Mouse (Mus musculus) monocyte, adult 2 months (primary cell): ENCODE results near the gene Rps6kc1.
A peak's percentile ranks its signal among the peaks of the same experiment; 100 is the strongest.
"Not testable (repeated sequence)": the region's sequence is repeated elsewhere in the genome, so short reads cannot be mapped to it uniquely, and the experiment has no call there.

Experiments
- DNase-seq, 2 experiments: peaks; one replicate each; pipeline ENCODE4 v3.0.0; 2022; ENCODE audit warnings: low spot score in 2 of 2, low read depth in 1 of 2

Gene Rps6kc1

DNA sequence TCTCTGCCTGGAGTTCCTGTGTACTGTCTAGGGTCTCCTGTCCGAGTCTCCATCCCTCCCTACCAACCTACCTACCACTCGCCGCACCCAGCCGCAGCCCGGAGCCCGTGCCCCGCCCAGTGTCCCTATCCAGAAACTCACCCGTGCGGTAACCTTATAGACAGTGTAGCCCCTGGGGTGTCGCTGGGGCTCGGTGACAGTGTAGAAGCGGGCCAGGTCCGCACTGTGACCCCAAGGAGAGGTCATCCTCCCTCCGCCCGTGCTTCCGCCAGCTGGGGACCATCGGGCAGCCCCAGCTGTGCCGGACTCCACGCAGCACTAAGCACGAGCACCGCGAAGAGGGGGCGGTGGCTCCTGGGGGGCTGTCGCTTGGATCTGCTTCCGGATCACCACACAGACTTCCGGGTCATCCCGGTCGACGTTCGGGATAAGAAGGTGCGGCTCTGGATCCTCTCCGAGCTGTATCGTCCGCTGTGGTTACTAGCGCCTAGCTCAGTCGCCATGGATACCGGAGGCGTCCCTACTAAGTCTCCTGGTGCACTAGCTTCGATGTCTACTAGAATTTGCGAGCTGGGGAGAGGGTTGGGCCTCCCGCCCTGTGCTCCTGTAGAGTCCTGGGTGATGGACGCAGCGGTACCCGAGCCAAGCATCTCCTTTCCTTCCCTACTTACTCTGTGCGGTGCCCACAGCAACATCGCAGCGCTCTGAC, at the start of gene Rps6kc1:
Gene Rps6kc1 (minus strand): TSS at position 356 of the 709 bp plus-strand sequence.
- peak in 1 of 2 experiments; percentile 33 for DNase-seq

DNA sequence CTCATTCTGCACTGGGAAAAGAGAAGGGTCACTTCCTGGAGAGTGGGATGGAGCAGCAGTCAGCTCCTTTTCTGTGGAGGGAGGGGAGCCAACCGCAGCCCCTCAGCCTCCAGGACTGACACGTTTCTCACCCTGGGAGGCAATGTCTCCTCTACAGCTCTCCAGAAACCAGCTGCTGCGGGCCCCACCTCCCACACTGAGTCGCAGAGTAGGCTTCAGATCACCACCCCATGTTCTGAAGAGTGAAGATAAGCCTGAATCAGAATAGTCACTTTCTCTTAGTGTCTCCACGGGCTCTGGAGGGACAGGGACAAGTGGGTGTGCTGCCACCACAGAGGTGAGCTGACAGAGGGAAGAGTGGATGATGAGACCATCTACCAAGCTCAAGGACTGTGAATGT, 47.3 kb upstream of the Rps6kc1 start:
- DNase-seq, result no peak

DNA sequence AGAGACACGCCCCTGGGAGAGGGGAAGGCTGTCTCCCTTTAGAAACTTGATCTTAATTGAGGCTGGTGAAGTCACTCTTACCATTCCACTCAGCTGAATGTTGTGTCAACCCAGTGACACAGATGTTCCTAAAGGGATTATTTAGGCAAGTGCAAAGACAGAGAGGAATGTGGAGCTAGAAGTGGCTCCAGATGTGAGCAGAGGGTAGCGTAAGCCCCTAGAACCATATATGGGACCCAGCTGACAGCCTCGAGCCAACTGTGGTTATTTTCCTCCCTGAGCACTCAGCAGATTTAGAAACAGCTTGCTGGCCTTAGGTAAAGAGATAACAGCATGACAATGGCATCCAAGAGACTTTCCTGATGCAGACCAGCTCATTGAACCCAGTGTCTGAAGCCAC, 41.4 kb upstream of the Rps6kc1 start:
- DNase-seq, result no peak

DNA sequence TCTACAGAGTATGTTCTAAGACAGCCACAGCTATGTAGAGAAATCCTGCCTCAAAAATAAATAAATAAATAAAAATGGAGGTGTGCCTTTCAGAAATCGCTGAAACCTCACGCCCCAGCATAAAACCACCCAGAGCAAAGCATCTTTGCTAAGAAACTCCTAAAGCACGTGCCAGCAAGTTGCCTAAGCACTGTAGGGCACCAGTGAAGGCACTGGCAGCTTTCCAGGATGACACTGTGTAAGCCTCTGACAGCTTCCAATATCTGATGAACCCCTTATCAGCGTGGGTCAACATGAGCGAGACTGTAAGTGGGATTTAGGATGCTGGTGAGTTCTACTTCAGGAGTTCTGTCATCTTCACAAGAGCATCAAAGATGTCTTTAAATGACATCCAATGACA, 39.4 kb upstream of the Rps6kc1 start:
- no peak for DNase-seq

DNA sequence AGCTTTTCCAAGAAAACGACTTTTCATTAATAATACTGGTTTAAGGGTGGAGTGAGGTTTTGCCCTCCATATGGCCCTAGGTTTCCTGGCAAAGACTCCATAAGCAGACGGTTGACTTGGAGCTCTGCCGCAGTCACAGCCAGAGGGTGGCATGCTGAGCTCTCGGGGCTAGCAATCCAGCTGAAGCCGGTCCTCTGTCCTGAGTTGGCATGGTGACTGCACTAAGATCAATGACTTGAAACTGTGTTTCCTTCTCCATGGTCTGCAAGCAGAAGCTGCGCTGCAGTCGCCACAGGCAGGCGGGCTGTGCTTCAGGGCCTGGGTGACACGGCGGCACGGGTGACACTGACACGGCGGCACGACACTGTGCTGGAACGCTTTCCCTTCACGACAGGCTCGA, 37.3 kb upstream of the Rps6kc1 start:
- no peak for DNase-seq

DNA sequence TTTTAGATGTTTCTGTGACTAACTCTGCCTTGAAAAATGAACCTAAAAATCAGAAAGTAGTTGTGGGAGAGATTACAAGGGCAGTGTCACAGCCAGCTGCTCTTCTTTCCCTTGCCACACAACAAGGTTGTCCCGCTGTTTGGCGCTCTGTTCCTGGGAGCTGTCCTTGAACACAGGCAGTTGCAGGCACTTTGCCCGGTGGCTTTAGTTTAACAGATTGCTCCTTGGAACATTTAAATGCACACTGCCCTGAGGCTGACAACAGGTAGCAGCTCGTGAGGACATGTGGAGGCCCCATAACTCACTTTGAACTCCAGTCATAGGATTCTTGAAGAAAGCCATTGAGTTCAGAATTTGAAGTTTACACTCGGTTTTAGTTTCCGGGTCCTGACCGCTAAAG, 36.9 kb upstream of the Rps6kc1 start:
- no peak for DNase-seq

DNA sequence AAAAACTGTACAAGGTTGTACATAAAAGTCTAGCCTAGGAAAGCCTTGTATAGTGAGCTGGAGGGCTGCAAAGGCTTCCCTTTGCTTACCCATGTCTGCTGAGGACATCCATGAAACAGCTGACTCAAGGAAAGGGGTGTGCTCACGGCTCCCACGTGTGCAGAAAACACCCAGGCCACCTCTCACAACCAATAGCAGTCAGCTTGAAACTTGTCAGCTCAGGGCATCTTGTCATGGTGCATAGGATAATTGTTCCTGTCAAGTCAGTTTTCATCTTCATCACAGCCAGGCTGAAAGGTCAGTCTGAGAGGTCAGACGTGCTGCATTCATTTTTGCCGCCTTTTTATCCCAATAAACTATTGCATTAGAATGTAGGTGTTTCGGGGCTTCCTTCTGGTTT, 36.4 kb upstream of the Rps6kc1 start:
- no peak for DNase-seq

DNA sequence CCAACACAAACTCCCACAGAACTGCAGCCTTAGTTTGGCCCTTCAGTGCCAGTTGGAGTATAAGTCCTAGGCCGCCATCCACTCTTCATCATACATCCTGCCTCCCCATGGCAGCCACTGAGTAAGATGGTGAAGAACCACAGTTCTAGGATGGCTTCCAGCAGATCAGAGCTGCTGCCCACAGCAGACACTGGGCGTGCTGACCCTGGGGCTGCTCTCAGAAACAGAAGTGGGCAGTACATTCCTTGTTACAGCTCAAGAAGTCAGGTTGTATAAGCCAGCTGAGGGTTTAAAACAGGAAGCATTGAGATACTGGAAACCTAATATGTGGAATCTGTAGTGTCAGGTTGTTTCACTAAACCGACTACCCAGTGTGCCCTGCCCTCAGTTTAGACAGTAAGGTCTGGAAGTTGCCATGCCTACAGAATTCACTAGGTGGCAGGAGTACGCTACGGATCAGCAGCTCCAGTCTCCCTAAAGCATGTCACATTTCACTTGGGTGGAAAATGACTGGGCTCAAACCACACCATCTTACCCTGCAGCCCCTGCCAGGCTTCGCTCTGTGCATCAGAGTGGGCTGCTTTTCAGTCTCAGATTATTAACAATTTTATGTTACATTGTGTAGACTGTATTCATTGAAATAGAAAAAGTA, 32.7 kb upstream of the Rps6kc1 start:
- peak in 1 of 2 experiments; percentile 41 for DNase-seq

DNA sequence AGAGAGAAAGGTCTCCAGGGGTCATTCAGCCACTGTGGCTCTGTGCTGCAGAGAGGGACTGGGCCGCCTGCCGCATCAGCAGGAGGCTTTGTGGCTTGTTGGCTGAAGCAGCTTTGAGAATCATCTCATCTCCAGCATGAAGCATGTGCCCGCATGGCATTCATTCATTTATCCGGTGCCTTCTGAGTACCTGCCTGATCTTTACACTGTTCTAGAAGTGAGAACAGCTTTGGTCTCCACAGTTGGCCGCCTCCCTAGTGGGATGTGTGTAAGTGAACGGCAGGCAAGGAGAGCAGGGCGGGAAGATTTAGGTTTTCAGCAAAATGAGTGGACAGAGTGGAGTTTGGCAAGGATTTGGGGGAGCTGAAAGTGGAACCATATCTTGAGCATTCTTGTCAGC, 28.2 kb upstream of the Rps6kc1 start:
- DNase-seq, result no peak

DNA sequence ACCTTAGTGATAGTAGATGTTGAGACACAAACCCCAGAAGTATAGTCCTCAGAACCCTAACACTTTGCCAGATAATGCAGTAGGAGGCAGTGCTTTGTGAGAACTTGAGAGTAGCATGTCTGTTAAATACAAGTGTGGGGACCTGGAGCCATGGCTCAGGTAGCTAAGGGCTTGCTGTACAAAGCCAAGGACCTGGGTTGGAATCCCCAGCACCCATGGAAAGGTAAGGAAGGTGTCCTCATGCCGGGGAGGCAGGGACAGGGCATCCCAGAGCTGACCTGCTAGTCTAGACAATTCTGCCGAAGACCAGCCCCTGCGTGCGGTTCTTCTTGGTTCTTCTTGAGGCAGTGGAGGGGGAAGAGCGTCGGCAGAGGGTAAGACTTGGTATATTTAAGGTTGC, 18.6 kb upstream of the Rps6kc1 start:
- DNase-seq, result no peak

DNA sequence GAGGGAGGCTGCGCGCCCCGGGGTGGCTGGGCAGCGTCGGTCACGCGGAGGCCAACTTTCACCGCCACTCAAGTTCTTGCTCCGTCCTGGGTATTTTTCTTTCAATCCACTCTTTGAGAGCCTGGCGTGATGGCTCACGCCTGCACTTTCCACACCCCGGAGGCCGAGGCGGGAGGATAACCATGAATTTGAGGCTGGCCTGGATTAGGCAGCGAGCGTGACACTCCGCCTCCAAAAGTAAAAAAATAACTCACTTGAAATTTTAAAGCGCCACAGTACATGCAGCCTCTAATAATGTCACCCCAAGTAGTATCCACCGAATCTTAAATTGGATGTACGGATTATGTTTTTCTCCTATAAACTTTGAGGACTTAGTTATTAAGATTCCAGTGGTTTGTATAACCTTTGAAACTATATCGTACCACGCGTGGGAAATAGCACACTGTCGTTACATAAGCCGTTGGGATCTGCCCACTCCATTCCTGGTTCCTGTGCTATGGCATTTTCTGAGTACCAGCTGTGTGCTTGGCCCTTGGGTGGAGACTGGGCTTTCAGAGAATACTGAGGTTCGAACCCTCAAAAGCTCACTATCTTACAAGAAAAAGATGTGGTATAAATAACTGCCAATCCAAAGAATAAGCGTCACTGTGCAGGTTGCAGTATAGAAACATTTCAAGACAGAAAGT, 17.6 kb upstream of the Rps6kc1 start:
- DNase-seq, result peak in 1 of 2 experiments; percentile 8

DNA sequence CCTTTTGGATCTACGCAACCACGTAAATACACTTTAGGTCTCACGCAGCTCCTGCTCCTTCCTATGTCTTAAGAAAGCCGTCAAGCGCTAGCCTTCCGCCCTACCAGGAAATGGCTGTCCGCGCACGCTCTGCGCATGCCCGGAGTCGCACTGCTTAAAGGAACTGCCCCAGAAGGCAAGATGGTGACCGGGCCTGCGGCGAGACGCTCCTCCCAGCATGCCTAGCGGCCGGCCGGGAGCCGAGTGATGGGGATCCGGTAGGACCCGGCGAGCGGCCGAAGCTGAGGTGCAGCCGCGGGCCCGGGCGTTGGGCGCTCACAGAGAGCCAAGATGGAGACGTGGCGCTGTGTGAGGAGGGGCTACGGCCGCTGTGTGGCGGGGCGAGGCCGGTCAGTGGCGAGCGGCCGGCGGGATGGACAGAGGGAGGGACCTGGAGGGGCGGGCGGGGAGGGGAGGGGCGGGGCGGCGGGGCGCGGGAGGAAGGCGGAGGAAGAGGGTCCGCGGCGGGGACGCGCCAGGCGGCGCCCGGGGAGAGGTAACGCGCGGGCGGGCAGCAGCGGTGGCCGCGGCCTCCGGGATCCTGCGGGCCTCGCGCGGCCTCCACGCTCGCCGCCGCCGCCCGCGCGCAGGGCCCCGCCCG, 16.9 kb upstream of the Rps6kc1 start:
- DNase-seq, result peak; percentile 91 to 95

DNA sequence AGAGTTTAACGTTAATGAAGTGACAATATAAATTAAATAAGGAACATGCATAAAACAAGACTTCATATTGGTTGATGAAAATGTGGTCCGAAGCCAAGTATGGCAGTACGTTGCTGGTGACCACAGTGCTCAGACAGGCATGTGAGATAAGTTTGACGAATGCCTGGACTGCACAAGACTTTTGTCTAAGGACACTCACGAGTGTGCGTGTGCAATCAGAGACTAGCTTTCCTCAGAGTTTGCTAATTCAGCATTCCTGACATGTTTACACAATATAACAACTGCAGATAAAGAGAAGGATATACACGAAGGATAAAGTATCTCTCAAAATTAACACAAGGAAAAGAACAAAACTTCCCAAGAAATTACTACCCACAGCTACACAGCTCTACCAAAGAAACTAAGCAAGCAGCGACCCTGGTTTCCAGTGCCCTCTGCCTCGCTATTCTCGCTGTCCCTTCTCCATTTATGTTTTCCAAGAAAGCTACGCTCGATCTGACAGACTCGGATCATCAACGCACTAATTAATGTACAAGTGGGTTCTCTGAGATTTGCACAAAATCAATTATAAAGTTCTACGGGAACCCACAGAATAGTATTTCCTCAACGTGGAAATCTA, 16.3 kb upstream of the Rps6kc1 start:
- DNase-seq, result no peak

DNA sequence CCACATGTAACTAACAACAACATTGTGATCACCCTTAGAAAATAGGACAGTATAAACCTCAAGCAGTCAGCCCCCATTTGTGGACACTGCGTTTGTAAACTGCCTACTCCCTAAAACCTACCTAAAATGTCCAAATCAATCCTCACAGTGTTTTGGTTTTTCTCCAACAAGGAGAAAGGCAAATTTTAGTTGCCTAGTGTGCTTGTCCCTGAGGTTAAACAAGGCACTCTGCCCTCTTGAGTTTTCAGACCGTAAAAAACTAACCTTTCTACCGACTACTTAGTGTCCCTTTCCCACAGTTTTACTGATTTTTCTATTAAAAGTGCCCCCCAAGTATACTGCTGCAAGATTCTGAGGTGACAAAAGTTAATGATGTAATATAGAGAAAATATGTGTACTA, 15.7 kb upstream of the Rps6kc1 start:
- no peak for DNase-seq

DNA sequence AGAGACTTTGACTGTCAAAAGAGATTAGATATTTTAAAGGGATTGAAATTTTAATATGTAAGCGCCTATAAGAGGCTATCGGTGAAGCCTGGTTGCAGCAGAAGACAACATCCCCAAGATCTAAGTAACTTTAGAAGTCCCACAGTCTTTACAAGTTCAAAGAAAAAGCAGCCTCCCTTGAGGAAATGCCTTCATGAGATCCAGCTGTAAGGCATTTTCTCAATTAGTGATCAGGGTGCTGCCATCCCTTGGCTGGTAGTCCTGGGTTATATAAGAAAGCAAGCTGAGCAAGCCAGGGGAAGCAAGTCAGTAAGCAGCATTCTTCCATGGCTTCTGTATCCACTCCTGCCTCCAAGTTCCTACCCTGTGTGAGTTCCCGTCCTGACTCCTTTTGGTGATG, 13.2 kb upstream of the Rps6kc1 start, which contains the start of gene Angel2:
Gene Angel2 (plus strand): TSS at position 301 of the 400 bp plus-strand sequence.
- DNase-seq, result not testable (repeated sequence)

DNA sequence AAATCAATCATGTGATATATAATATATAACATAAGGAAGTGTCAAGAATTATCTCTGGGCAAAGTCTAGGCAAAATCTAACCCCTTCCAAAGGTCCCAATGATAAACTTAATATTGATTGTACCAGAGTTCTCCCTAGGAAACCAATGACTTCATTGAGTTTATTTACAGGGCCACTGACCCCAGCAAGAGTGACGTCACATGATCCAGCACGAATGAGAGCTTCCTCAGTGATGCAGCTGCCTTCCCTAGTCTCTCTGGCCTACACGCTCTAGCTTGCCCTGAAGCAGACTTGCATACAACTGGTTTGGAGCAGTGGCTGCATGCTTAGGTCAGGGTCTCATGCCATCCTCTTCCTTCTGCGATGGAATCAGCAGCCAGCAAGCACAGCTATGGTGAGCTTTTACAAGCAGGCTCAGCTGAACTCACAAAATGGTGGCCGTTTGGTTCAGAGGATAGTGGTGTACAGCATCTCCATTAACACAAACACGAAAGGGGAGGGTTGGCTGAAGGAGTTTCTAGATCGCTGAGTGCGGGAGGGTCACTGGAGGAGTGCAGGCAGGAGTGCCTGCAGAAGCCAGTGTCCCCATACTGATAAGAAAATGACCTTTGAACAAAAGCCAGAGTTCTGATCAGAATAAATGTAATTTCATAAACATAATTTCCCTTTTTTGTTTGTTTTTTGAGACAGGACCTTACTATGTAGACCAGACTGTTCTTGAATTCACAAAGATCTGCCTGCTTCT, 8.3 kb upstream of the Rps6kc1 start:
- DNase-seq, result no peak

DNA sequence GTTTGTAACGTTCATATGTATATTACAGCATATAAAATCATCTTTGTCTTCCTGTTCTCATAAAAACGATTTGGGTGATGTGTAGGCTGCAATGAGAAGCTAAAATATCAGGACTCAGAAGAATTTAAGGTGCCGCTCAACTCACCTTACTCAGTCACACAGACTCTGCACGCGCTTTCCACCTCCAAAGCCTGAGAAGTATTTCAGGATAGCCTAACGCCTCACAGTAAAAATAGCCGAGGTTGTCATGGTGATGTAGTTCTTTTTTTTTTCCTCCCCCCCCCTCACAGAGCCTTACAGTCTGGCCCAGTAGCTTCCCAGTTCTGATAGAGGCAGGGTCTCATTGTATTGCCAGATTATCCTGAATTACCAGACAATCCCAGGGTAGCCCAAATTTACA, 7.4 kb upstream of the Rps6kc1 start:
- no peak for DNase-seq

DNA sequence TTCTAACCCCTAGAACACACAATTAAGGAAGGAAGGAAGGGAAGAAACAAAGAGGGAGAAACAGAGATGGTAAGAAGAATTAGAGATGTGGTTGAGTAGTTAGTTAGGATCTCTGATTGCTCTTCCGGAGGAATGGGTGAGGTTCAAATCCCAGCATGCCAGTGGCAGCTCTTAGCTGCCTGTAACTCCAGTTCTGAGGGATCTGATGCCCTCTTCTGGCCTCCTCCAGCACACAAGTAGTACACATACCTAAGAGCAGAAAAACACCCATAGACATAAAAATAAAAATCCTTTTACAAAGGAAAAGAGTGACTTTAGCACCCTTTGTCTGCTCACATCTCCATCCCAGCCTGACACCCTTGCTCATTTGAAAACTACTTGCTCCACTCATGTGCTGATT, 1.1 kb upstream of the Rps6kc1 start:
- DNase-seq, result no peak

DNA sequence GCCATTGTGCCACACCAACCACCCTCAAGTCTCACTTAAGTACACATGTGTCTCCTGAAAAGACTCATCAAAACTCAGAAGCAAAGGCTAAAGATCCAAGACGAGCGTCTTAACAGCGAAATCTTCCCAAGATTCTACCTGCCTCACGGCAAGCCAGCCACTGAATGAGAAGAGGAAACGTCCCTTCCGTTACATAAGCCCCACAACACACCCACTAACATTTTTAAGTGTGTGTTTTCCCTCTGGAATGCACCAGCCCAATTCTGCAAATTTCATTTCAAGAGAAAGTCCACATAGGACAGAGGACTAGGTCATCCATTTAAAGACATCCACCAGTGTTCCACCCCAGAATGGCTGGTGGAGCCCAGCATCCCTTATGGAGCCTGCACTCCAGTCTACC, 734 bp downstream of the Rps6kc1 start:
- no peak for DNase-seq

DNA sequence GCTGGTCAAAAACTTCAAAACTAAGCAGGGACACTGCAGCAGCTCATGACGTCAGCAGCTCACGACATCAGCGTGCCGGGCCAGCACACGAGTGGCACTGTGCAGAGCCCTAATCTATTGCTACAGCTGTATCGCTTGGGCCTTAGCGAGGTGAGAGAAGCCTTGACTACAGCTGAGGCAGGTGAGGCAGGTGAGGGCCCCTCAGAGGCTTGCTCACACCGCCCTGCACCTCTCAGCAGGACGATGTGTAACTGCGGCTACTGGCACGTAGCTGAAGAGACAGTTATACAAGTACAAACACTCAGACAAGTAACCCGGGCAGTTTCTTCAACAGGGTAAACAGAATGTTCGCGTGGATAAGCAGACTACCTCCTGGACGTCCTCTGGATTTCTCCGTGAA, 6.9 kb downstream of the Rps6kc1 start:
- no peak for DNase-seq

DNA sequence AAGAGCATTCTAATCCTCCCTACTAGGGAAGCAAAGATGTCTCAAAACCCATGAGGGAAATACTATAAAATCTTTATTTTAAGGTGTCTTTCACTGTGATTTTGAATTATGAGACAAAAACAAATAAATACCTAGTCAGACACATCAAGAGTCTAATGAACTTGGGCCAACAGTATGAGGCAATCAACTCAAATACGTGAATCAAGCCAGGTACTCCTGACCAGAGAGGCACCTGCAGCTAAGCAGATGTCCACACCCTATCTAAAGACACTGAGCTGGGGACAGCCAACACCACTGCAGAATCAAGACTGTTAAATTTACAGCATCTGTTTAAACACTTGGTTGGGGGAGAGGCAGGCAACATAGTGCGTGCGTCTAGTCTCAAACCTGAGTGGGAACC, 7.4 kb downstream of the Rps6kc1 start:
- DNase-seq, result no peak
